Mouse (Mus musculus): ENCODE measurements around the gene Stk16. TPM values are rescaled to one million over a fixed set of nuclear protein-coding genes. Genes with fewer than 3 reads are reported as not detected.
A peak's percentile ranks its signal among the peaks of the same experiment; 100 is the strongest.

Gene Stk16
- total RNA-seq, 2 experiments from 2014 or later, result 117 to 119 TPM

DNA sequence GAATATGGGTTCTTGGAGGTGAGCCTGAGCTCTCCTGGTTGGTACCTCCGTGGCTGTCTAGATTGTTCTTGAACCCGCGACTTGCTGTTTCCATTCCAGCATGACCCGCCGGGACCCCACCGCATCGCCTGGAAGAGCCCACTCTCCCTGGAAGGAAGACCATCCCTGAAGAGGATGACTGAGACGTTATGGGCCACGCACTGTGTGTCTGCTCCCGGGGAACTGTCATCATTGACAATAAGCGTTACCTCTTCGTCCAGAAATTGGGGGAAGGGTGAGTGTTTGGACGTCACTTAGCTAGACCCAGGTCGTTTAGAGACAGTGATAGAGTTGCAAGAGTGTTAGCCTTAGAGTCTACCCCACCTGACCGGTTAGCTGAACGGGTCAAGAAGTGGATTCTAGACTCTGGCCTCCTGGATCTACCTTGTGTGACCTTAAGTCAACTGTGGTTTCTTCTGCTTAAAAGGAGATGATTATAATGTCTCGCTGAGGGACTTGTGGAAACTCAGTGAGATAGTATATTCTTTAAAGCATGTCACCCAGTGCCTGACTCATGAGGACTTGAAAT lies 587 bp downstream of the Stk16 start:
- DNase-seq (ENCODE audit: low spot score in 2 of 2), result no peak

DNA sequence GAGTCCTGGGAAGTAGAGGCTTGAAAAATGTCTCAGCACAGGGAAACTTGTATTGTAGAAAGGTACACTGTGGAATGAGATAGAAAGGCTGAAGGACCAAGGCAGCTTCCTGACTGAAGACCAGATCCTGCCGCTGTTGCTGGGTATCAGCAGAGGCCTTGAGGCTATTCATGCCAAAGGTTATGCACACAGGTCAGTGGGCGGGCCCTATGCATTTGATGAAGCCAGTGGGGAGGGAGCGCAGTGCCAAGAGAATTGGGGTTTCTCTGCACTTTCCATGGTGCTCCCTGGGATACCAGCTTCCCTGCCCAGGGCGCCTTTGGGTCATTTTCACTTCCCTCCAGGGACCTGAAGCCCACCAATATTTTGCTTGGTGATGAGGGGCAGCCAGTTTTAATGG lies 1.9 kb downstream of the Stk16 start:
- no peak for DNase-seq (ENCODE audit: low spot score in 2 of 2)

DNA sequence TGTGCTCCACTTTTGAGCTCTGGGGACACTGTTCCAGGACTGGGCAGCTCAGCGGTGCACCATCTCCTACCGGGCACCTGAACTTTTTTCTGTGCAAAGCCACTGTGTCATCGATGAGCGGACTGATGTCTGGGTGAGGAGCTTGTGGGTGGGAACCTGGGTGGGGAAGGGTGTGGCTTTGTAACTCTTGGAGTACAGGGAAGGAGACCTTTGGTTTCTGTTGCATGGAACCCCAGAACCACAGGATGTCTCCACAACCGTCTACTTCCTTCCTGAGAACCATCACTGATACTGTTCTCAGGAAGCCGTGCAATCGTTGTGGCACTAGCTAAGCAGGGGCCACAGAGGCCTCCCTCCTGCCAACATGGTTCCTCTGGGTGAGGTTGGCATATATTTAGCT lies 2.5 kb downstream of the Stk16 start:
- no peak for DNase-seq (ENCODE audit: low spot score in 2 of 2)

DNA sequence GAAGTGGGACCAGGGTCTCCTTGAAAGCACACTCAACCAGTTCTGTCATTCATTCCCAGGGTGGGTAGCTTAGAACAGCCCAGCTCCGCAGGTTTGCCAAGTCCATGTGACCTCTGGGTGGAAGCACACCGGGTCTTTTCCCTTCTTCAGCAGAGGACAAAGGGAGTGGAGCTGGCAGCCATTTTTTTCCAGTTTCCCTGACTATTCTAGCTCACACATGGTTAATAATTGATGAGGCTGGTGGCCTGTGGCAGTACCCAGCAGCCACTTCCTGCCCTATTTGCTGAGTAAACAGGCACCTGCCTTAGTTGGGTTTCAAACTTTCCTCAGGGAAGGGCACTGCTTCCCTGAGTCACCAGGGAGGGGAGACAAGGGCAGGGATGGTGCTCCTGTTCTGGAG lies 3.8 kb downstream of the Stk16 start:
- no peak for DNase-seq (ENCODE audit: low spot score in 2 of 2)

DNA sequence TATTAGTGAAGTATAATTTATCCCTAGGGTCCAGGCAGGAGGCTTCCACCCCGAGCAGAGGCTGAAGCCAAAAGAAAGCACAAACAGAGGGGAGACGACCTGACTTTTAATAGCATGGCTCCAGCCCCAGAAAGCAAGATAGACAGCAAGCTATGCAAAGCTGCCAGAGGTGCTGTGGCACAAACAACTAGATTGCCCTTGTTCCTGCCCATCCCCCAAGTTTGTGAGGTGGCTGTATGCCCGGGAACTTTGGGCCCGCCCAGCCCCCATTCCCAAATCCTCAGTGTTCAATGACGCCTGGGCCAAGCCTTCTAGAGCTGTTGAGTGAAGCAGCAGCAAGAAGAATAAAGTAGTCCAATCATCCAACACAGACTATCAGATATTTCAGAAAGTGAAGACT lies 4.2 kb downstream of the Stk16 start:
- DNase-seq (ENCODE audit: low spot score in 2 of 2), result peak in 1 of 2 experiments; percentile 42

DNA sequence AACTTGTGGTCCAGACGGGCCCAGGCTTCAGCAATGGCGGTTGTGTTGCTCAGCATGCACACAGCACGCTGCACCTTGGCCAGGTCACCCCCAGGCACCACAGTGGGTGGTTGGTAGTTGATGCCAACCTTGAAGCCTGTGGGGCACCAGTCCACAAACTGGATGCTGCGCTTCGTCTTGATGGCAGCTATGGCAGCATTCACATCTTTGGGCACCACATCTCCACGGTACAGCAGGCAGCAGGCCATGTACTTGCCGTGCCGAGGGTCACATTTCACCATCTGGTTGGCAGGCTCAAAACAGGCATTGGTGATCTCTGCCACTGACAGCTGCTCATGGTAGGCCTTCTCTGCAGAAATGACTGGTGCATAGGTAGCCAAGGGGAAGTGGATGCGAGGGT lies 5.1 kb downstream of the Stk16 start:
- no peak for DNase-seq (ENCODE audit: low spot score in 2 of 2)

DNA sequence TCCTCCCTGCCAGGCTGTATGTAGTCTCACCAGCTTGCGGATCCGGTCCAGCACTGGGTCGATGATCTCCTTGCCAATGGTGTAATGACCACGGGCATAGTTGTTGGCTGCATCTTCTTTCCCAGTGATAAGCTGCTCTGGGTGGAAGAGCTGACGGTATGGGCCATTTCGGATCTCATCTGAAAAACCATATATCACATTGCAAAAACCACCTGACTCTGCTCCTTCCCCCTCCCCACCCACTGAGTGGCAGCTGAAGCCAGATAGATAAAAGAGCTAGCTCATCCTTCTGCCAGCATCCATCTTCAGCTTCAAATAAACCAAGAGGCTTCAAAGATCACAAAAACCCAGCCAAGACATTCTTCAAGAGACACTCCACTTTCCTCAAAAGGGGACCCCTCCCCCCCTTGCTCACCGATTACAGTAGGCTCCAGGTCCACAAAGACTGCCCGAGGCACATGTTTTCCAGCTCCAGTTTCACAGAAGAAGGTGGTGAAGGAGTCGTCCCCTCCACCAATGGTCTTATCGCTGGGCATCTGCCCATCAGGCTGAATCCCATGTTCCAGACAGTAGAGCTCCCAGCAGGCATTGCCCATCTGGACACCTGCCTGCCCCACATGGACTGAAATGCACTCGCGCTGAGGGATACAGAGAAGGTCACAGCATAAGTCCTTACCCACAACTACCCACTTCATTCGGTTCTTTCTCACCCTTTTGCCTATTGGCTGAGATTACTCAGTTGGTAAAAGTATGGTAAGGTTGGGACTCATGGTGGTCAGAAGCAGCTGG lies 6.4 kb downstream of the Stk16 start:
- no peak for DNase-seq (ENCODE audit: low spot score in 2 of 2)

DNA sequence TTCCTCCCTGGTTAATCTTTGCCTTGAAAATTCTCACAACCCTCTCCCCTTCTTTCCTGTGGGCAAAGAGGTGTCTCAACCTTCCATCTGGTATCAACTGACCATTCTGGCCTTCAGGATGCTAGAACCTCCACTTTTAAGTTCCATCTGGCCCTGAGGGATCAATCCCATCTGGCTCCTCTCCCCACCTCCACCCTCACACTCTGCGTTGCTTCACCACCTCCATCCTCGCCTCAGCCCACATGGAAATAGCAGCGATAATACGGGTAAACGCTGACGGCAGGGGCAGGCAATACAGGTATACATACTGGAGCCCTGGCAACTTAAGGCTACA lies 7.2 kb downstream of the Stk16 start:
- no peak for DNase-seq (ENCODE audit: low spot score in 2 of 2)

DNA sequence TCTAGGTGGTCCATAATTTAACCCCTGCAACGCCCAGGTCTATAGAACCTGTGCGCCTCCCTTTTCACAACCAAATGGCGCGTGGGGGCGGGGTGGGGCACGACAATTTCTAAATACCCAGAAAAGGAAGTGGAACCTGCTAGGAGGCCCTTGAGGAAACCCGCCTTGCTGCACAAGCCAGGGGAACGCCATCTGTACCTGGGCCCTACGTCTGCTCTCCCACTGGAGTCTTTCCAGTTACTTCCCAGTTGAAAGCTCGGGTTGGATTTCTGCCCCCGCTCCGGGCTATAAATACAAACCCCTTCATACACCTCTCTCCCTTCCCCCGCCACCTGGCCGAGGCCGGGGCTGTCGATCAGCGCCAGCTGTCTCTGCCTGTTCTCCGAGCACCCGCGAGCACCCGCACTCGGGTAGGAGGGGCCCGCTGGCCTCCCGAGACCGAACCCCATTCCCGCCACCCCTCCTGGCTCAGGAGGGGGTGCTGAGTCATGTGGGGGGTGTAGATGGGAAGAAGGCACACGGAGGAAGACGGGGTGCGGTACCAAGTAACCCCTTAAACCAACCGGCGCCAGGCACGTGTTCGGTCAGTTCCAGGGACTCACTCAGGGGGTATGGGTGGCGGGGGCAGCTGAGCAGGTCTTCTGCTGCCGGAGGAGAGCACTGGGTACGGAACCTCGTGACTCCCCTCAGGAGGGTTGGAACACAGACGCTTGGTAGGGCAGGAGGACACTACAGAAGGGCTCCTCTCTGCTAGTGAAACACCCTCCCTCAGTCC lies 7.8 kb downstream of the Stk16 start:
- peak; percentile 42 to 52 for DNase-seq (ENCODE audit: low spot score in 2 of 2)

DNA sequence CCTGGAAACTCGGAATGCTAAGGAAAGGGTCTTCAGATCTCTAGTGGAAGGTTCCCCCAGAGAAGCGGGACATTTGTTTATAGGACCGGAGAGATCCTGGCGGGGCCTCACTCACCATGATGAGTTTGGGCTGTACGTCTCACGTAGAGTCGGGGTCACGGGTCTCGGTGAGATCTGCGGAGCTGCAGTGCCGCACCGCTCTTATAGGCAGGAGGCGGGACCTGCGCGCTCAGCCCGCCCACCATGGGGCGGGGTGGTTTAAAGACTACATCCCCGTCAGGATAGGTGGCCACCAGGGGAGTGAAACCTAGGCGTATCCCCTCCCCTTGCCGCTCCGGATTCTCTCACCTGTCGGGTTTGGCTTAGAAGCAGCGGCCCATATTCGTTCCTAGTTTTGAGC lies 8.4 kb downstream of the Stk16 start:
- peak; percentile 87 to 92 for DNase-seq (ENCODE audit: low spot score in 2 of 2)

DNA sequence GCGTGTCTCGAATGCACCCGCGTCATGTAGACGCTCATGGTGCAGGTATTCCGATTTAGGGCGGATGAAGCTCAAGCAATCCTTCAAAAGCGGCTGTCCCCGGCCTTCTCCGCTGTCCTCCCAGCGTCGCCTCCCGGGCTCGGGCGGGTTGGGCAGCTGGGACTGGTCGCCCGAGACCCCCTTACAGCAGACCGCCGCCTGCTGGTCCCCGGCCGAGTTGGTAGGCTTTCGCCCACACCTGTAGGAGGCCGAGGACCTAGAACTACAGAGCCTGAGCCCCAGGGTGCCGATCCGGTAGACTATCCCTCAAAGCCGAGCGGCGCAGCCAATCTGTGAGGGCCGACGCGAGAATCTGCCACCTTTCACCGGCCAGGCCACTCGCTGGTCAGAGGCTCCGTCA lies 8.9 kb downstream of the Stk16 start, which contains the start of gene Tuba4a:
Tuba4a (minus strand) TSS at position 335 of the 400 bp plus-strand sequence.
- peak in 1 of 2 experiments; percentile 44 for DNase-seq (ENCODE audit: low spot score in 2 of 2)

DNA sequence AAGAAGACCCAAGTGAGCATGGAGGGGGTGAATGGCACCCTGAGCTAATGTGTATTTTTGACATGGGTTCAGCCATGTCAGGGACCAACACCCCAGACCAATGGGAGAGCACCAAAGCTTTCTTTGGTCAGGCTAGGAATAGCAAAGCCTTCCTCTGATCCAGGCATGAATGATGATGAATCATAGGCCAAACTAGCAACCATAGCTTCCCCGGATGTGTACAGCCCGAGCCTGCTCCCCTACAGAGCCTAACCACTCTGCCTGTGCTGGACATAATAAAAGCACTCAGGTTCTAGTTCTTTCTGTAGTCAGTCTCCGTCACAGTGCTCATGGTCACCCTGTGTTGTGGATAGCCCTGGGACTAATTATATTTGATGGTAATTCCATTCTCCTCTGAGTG lies 10.9 kb downstream of the Stk16 start:
- no peak for DNase-seq (ENCODE audit: low spot score in 2 of 2)

DNA sequence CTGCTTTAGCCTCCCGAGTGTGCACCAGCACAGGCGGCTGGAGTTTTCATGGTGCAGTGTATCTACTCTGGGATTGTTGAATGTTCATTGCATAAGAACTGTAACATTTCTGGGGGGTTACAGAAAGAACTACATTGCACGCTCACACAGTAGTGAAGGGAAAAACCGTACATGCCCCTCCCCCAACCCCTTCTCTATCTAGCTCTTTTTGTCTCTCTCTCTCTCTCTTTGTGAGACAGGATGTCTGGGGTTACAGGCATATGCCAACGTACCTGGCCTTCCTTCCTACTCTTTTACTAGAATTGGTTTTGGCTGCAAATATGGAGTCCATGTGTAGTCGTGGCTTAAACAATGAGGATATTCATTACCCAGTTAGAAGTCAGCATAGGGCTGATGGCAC lies 12.3 kb downstream of the Stk16 start:
- DNase-seq (ENCODE audit: low spot score in 2 of 2), result no peak

DNA sequence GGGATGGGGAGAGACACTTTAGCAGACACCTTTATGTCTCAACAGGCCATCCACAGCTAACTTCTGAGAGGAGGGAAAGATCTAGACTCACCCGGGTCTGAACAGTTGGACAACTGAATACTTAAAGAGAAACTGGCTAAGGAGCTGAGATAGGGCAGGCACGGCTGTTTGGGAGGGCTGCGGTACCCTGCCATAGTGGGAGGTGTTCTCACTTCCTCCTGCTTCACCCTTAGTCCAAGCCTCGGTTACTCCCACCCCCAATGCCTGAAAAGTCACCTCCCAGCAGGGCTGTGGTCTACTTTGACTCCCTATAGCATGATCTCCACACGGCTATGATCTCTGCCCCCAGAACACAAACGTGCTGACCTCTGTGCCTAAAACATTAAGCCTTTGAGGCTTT lies 12.9 kb downstream of the Stk16 start:
- no peak for DNase-seq (ENCODE audit: low spot score in 2 of 2)

DNA sequence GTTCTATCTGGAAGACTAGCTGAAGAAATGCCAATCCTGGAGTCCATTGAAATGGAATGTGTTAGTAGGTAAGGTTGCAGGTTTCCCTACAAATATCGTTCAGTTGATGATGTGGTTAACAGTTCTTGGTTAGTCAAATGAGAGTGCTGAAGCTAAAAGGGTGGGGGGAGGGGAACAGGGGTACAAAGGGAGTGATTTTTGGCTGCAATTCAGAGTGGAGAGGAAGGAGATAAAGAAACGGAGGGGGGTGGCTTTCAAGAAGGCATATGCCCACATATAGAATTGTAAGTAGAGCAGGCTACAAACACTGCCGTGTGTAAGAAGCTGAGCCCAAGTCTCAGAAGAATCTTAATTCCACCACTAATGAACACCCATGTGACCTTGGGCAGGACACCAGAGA lies 14.8 kb downstream of the Stk16 start:
- DNase-seq (ENCODE audit: low spot score in 2 of 2), result no peak

DNA sequence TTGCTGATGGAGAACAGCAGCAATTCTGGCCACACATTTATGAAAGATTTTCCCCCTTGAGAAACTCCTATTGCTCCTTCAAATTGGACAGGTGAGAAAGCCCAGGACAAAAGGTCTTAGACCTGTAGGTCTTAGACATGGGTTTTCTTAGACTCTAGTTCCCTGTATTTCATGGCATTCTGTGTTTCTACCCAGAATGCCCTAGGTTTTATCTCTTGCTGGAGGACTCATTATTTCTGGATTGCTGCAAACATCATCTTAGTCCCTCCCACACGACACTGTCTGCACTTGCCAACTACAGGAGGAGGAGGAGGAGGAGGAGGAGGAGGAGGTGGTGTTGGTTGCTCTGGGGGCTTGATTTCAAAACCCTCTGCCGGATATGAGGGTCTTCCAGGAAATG lies 15.5 kb downstream of the Stk16 start:
- no peak for DNase-seq (ENCODE audit: low spot score in 2 of 2)

DNA sequence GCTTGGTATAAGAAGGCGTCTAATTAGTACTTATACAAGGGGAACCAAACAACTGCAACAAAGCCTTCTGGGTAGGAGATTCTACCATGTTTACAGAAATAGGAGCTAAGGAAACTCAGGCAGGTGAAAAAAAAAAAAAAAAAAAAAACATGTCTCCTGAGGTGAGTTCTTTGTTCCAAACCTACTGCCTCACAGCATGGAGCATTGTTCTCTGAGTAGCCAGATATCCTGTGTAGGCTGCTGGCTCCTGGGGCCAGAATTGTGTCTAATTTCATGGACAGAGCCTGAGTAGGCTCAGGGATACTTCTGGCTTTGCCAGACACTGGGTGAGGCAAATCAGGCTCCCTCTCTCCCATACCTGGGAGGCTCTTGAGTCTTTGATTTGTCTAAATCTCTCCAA lies 17.0 kb downstream of the Stk16 start:
- DNase-seq (ENCODE audit: low spot score in 2 of 2), result no peak

DNA sequence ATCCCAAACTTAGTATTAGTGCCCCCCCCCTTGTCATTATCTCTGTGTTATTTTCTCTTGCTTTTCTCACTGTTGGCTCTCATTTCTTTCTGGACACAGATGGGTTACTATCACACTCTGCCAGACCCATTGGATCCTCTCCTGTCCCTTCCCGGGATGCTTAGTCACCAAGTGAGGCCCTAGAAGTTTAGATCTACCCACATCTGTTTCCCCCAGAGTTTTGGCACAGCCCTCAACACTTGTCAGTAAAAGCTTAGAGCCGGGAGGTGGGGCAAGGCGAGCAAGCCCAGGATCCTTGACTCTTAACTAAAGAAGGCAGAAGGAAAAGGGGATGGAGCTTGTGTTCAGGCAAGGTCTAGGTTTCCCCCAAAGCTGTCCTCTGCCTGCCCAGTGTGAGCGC lies 18.5 kb downstream of the Stk16 start:
- DNase-seq (ENCODE audit: low spot score in 2 of 2), result no peak

DNA sequence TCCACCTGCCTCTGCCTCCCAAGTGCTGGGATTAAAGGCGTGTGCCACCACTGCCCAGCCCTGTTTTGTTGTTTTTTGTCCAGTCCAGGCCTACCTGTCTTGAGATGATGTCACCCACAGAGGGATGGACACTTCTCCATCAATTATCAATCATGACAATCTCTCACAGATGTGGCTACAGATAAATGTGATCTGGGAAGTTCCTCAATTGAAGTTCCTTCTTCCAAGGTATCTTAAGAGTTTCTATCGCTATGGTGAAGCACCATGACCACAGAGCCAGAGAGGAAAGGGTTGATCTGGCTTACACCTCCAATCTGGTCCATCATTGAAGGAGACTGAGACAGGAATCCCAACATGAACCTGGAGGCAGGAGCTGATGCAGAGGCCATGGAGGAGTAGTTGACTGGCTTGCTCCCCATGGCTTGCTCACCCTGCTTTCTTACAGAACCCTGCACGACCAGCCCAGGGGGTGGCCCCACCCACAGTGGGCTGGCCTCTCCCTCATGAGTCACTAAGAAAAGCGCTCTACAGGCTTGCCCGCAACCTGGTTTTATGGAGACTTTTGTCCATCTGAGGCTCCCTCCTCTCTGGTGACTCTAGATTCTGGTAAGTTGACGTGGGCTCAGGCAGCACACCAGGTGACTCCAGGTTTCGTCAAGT lies 19.8 kb downstream of the Stk16 start:
- no peak for DNase-seq (ENCODE audit: low spot score in 2 of 2)

DNA sequence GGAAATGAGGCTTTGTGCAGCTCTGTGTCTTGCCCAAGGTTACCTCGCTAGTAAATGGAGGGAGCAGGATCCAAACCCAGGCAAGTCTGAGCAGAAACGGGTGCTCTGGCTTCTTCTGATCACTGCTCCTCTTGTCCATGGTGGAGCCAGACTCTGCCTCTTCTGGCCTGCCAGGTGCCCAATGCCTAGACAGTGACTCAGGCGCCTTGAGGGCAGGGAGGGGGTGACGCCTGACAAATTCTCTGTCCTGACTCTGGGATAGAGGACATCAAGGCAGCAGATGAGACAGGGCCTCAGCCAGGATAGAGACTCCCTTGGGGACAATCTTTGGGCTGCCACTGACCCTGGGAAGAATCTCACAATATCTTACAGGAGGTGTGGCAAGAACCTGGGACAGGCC lies 20.6 kb downstream of the Stk16 start:
- DNase-seq (ENCODE audit: low spot score in 2 of 2), result no peak

DNA sequence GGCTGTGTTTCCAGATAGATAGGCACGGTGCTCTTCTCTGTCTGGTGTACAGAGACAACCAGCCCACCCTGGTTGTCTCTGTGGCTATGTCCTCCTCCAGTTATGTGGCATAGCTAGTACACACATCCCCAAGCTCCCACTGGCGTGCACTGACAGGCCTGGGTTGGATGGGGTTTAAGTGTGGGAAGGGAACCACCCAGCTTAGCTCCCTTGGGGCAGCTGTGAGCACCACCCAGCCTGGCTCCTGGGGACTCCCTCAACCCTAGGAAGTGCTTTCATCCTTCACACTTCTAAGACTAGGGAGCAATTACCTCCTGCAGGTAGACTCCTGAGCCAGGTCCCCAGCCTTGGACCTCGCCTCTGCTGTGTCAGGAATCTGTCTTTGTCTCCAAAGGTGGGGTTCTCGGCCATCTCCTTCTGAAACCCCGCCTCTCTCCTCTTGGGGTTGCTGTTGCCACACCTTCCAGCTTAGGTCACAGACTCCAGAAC lies 21.1 kb downstream of the Stk16 start, which contains the start of gene A630095N17Rik:
A630095N17Rik (minus strand) TSS at position 439 of the 489 bp plus-strand sequence.
- DNase-seq (ENCODE audit: low spot score in 2 of 2), result no peak

All from adrenal gland, adult 18-20 months (tissue).